Mouse (Mus musculus): ENCODE measurements around the gene Wnt2. TPM values are rescaled to one million over a fixed set of nuclear protein-coding genes. Genes with fewer than 3 reads are reported as not detected.

Wnt2 gene
- polyA plus RNA-seq, 1 experiment from 2014 or later, result 0.29 TPM

Other genes starting within 250 kb of the Wnt2 start
- not detected in 2 replicates for gene Asz1, start 78.5 kb upstream of the Wnt2 start, polyA plus RNA-seq (2015; fragmentation: Nextera tagmentation; extraction: Ambion mirVana)
- 0.16 and 0.32 TPM in 2 replicates for gene Cftr, start 140.1 kb upstream of the Wnt2 start, polyA plus RNA-seq (2015; fragmentation: Nextera tagmentation; extraction: Ambion mirVana)